Mouse (Mus musculus): ENCODE data around the gene Cphx2. TPM values are rescaled to one million over a fixed set of nuclear protein-coding genes. Genes with fewer than 3 reads are reported as not detected.
"Not testable (repeated sequence)": the region's sequence is repeated elsewhere in the genome, so short reads cannot be mapped to it uniquely, and the experiment has no call there.

Cphx2 gene
- not detected for total RNA-seq (2021)
- long read RNA-seq: 0 reads

DNA sequence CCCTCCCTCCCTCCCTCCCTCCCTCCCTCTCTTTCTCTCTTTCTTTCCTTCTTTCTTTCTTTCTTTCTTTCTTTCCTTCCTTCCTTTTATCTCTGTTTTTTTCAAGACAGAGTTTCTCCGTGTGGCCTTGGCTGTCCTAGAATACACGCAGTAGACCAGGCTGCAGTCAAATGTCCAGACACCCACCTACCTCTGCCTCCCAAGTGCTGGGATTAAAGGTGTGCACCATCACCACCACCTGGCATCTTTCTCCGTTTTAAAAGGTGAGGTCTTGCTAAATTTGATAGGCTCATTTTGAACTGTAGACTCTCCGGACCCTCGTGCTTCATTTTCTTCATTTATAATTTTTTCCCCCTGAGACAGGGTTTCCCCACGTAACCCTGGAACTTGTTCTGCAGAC is at the start of gene Cphx2:
Cphx2 (plus strand) TSS at position 301 of the 400 bp plus-strand sequence.
- DNase-seq (ENCODE audit: low spot score in 2 of 2): not testable (repeated sequence)

GRCm38 (mm10) chr14:26034364-26034763 is 47.0 kb upstream of the Cphx2 start:
- not testable (repeated sequence) for DNase-seq (ENCODE audit: low spot score in 2 of 2)

DNA sequence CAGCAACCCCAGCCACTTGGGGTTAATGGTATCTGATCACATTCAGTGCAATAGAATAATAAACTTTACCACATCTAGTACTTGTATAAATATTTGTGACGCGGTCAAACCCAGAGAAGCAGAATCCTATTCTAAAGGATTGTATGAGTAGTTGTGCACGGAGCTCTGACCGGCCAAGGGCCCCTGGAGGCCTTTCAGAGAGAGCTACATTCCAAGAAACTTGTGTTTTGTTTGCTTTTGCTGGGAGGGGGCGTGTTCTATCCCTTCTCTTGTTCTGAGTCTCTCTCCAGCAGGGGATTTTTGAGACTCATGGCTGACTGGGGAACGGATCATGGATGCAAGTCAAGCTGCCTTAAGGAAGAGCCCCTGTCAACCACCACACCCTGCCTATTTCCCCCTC is 45.9 kb upstream of the Cphx2 start:
- not testable (repeated sequence) for DNase-seq (ENCODE audit: low spot score in 2 of 2)

- DNase-seq (ENCODE audit: low spot score in 2 of 2): not testable (repeated sequence)
Measured at GRCm38 (mm10) chr14:26042611-26043010, 38.7 kb upstream of the Cphx2 start, which contains the start of gene Gm9780. TSS of gene Gm9780 (minus strand) at chr14:26042711.

DNA sequence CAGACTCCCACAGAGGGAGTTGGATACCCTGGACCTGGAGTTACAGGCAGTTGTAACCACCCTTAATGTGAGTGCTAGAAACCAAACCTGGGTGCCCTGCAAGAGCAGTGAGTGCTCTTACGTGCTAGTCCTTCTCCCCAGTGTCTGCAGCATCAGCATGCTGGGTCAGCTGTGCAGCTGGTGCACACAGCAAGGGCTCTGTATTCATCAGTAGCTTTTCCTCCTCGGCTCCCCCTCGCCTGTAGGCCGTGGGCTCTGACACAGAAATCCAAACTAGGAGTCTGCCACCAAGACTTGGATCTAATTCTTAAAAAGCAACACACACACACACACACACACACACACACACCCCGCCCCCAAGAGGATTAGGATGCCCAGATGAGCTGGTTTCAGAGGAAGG is 36.3 kb upstream of the Cphx2 start:
- not testable (repeated sequence) for DNase-seq (ENCODE audit: low spot score in 2 of 2)

DNA sequence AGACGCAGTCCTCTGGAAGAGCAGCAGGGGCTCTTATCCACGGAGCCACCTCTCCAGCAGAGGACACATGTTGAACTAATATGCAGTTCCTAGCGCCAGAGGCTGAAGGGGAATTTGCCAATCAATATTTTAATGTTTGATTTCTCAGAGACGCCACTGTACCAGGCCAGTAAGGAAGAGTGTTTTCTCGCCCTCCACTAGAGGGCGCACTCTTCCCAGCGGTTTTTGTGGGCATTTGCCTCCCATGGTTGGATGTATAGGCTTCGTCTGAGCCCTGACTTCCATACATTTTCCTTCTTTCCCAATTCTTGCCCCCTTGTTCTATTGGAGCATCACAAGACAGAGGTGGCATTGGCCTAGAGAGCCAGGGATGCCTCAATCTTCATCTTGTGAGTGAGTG is 34.3 kb upstream of the Cphx2 start:
- DNase-seq (ENCODE audit: low spot score in 2 of 2): not testable (repeated sequence)

DNA sequence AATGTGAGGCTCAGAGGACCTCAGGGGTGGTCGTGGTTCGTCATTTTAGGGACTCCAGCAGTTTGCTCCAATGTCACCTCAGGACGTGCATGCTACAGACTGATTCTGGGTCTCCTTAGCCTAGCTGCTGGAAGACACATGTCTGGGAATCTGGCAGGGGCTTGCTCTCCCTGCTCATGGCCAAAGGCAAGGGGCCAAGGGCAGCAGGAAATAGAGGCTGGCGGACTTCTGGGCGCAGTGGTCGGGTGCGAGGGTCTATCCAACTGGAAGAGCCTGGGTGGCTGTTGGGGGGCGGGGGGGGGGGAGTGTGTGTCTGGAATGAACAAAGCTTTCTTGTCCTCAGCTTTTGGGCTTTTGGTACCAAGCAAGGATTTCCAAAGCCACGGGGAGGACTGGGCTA is 32.5 kb upstream of the Cphx2 start:
- DNase-seq (ENCODE audit: low spot score in 2 of 2): not testable (repeated sequence)

- not testable (repeated sequence) for DNase-seq (ENCODE audit: low spot score in 2 of 2)
Measured at GRCm38 (mm10) chr14:26058184-26058583, 23.1 kb upstream of the Cphx2 start.

- DNase-seq (ENCODE audit: low spot score in 2 of 2): not testable (repeated sequence)
Measured at GRCm38 (mm10) chr14:26059362-26059761, 22.0 kb upstream of the Cphx2 start.

GRCm38 (mm10) chr14:26066574-26067324 is 14.6 kb upstream of the Cphx2 start:
- DNase-seq (ENCODE audit: low spot score in 2 of 2): not testable (repeated sequence)

DNA sequence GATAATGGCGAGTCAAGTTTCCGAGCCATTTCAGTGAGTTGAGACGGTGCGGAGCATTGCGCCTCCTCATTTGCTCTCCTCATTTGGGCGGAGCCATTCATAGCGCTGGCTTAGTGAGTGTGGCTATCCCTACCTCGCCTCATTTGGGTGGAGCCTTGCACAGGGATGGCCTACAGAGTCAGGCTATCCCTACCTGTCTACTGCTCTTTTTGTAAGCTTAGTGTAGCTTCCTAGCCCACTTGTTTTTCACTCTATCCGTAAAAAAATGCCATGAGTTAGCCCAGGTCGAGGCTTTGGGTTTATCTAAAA is 14.0 kb upstream of the Cphx2 start, which contains the start of gene Tmem254c:
Tmem254c (minus strand) TSS at position 31 of the 309 bp plus-strand sequence.
- DNase-seq (ENCODE audit: low spot score in 2 of 2): not testable (repeated sequence)

- not testable (repeated sequence) for DNase-seq (ENCODE audit: low spot score in 2 of 2)
Measured at GRCm38 (mm10) chr14:26076620-26077390, 4.5 kb upstream of the Cphx2 start.

DNA sequence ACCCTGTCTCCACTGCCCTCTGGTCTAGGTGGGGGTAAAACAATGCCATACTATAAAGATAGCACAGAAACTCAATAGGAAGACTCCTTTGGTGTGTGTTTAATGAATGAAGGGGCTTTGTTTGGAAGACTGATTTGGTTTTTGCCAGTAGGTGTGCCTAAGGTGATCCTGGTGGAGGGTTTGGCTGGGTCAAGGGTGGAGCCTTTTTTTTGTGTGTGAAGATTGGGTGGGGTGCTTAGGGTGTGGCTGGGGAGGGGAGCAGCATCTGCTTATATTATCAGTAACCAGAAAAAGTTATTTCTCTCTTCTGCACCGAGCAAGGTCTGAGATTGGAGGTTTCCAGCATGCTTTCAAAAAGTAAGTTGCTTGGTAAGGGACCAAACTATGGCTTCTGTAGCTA is 681 bp downstream of the Cphx2 start, which contains the start of gene Cphx3:
Cphx3 (plus strand) TSS at position 301 of the 400 bp plus-strand sequence.
- DNase-seq (ENCODE audit: low spot score in 2 of 2): not testable (repeated sequence)

DNA sequence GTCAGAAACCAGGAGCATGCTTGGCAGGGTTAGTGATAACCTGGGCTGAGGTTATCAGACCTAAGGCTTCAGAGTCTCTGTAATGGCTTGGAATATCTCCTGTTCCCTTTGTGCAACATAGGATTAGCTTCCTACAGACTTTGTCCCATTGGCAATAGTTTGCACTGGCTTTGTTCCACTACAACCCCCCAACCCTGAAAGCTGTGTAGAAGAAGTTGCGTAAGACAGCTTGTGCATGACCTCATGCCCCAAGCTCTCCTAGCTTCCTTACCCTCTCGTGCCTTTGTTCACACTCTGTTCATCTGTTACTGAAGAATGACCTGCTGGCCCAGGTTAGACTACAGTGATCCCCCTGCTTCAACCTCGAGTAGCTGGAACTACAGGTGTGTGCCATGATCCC is 16.3 kb downstream of the Cphx2 start:
- not testable (repeated sequence) for DNase-seq (ENCODE audit: low spot score in 2 of 2)

- DNase-seq (ENCODE audit: low spot score in 2 of 2): not testable (repeated sequence)
Measured at GRCm38 (mm10) chr14:26118150-26118549, 36.8 kb downstream of the Cphx2 start, which contains the start of gene Duxbl2. TSS of gene Duxbl2 (plus strand) at chr14:26118349.

GRCm38 (mm10) chr14:26118550-26119000 is 37.3 kb downstream of the Cphx2 start:
- not testable (repeated sequence) for DNase-seq (ENCODE audit: low spot score in 2 of 2)

DNA sequence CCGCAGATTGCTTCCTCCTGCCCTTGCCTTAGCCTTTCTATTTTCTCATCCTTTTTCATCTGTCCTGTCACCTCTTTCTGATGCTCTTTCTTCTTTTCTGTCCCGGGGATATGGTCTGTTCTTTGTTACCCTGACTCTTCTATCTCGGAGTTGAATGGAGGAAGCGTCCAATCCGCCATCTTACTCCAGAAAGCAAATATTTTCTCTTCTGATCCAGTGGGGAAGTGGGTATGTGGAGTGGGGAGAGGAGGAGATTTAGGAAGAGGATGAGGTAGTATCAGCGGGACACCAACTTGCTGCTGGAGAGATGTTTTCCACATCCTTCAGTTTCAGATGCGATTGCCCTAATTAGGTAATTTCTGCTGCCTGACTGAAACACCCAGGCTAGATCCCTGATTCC is 37.8 kb downstream of the Cphx2 start:
- DNase-seq (ENCODE audit: low spot score in 2 of 2): not testable (repeated sequence)

Other genes starting within 250 kb of the Cphx2 start
- gene Anxa11, start 239.4 kb upstream of the Cphx2 start, total RNA-seq (2021): 10 to 100 TPM; 78.6 to 84.7 TPM
- not detected for gene Plac9a, start 178.4 kb upstream of the Cphx2 start, total RNA-seq (2021)
- 1 to 10 TPM; 5.7 to 6.8 TPM for gene Tmem254a, start 153.8 kb upstream of the Cphx2 start, total RNA-seq (2021)
- gene Cphx1, start 143.2 kb upstream of the Cphx2 start, total RNA-seq (2021): not detected
- under 1 TPM in 1 of 2 experiments, not detected in 1; 0.50 TPM for gene Duxbl1, start 102.9 kb upstream of the Cphx2 start, total RNA-seq (2021)
- 1 to 10 TPM; 1.9 to 3.7 TPM for gene Gm9780, start 38.8 kb upstream of the Cphx2 start, total RNA-seq (2021)
- gene Tmem254c, start 14.2 kb upstream of the Cphx2 start, total RNA-seq (2021): 10 to 100 TPM; 17.4 to 17.6 TPM
- gene Cphx3, start 781 bp downstream of the Cphx2 start, total RNA-seq (2021): not detected
- gene Duxbl2, start 36.8 kb downstream of the Cphx2 start, total RNA-seq (2021): under 1 TPM in 1 of 2 experiments, not detected in 1; 0.91 TPM
- gene Plac9b, start 101.0 kb downstream of the Cphx2 start, total RNA-seq (2021): 1 to 10 TPM; 3.1 to 6.9 TPM
- 10 to 100 TPM in 1 of 2 experiments, 1 to 10 TPM in 1; 9.5 to 10.9 TPM for gene Tmem254b, start 125.5 kb downstream of the Cphx2 start, total RNA-seq (2021)
- under 1 TPM in 1 of 2 experiments, not detected in 1; 0.92 TPM for gene Duxbl3, start 176.4 kb downstream of the Cphx2 start, total RNA-seq (2021)

All from layer of hippocampus, adult 18-20 months (tissue).